Mouse (Mus musculus) fat pad, adult 2 months (tissue): ENCODE data around the gene Zfp148.

Source experiments
- DNase-seq: peaks from one replicate; pipeline ENCODE4 v3.0.0-alpha.2; 2011; ENCODE audit warnings: low read depth, low spot score; ENCODE audit errors: extremely low read depth

The Zfp148 gene

DNA sequence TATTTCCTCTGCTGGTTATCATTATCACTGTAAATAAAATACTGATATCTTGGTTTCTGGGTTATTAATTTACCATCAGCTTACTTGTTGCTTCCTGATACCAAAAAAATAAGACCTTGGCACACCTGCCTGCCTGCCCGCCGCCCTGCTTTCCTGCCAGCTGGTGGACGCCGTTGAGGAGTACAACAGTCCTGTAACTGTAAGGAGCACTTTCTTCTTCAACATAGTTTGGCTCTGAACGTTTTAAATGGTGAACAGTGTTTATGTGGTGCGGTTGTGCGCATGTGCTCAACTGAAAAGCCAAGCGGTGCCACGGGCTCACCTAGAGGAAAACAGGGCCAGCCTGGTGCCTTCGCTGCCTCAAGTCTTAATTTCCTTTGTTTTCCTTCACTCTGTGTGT lies 142.9 kb downstream of the Zfp148 start:
- DNase-seq, result no peak

DNA sequence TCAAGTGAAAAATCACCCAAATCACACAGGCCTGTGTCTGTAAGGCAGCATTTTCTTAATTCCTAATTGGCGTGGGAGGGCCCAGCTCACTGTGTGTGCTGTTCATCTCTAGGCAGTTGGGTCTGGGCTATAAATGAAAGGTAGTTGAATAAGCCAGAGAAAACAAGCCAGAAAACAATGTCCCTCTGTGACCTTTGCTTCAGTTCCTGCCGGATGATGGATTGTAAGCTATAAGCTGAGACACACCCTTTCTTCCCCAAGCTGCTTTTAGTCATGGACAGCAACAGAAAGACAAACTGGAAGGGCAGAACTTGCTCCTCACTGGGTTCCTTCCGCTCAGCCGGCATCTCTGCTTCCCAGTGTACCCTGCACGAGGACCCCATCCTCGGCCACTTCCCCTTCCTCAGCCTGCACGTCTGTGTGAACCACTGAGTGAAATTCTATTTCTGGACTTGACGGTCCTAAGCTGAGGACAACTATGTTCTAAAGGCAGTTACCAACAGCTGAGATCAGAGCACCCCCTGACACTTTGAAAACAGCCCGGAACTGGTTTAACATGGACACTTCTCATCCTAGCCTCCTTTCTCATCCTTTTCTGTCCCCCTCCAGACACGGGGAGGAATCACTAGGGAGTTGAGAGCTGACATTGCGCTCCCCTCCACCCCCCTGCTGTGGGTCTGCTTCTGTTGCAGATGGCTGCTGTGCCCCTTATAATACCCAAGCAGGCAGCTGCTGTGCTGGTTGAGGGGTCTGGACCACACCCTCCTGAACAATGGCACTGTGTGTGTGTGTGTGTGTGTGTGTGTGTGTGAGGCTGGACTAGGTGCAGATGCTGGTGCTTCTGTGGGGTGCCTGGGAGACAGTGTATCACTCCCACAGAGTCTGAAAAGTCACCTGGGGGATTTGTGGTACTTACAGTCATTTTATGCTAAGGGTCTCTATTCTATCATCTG lies 149.1 kb downstream of the Zfp148 start:
- no peak for DNase-seq

GRCm38 (mm10) chr16:33531184-33531583 lies 150.5 kb downstream of the Zfp148 start:
- no peak for DNase-seq

GRCm38 (mm10) chr16:33536456-33536855 lies 155.8 kb downstream of the Zfp148 start:
- DNase-seq, result no peak

DNA sequence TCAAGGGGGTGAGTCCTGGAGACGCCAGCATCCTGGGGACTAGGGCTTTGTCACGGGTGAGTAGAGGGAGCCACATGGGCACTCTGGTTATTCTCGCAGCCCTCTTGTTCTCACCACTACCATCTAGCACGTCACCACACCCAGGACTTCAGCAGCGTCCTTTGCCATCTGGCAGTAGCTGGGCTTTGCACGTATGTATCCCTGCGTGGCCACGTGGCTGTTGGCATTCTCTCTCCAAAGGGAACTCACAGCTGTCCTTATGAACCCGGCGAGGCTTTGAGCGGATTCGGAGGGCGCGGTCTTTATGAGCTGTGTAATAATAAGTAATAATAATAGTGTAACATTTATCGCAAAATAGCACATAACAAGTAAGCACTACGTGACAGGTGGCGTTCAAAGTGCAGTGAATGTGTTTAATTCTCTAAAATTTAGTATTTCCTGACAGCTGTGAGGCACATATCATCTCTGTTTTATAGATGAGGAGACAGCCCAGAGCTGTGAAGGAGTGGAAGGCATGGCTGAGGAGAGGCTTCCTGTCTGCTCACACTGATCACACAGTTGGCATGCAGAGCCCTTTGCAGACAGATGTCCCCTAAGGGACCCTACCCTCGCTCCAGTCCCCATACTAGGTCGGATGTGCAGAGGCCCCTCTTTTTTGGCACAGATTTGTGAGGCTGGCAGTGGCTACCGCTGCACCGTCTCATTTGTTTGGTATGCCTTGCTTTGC lies 157.0 kb downstream of the Zfp148 start:
- no peak for DNase-seq

DNA sequence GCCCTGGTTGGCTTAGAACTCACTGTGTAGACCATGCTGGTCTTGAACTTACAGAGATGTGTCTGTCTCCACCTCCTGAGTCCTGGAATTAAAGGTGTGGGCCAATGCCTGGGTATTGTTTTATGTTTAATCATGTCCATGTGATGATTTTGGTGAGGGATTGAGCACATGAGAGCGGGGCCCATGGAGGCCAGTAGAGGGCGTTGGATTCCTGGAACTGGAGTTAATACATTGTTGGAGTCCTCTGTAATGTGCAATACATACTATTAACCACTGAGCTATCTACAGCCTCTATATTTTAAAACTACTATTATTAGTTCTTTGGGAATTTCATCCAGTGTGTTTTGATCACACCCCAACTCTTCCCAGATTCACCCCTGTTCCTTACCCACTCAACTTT lies 163.7 kb downstream of the Zfp148 start:
- no peak for DNase-seq

DNA sequence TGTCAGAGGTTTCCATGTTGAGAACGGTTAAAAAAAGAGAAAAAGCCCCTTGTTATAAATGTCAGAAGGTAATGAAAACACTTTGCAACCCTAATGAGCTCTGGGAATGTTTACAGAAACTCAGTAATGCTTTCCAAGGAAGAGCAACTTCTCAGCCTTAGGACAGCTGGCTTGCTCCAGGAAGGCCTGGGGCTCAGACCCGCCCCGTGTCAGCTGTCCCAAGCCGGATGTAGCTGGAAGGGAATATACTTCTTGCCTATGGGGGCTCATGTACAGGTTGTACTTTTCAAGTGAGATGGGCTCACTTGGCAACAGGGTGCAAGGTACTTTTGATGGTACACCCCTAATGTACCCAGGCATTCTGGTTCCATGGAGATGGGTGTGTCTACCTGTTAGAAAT lies 164.9 kb downstream of the Zfp148 start:
- DNase-seq, result no peak

GRCm38 (mm10) chr16:33553689-33554342 lies 173.2 kb downstream of the Zfp148 start:
- DNase-seq, result no peak
